Mouse (Mus musculus) layer of hippocampus, postnatal 25 days (tissue): ENCODE results near the gene Ptpn6. TPM values are rescaled to one million over a fixed set of nuclear protein-coding genes. Genes with fewer than 3 reads are reported as not detected.

Source experiments
- DNase-seq, 2 experiments: peaks; one replicate each; pipeline ENCODE4 v3.0.0; 2022; ENCODE audit warnings: mixed read lengths in 2 of 2, low spot score in 1 of 2; ENCODE audit errors: extremely low spot score in 1 of 2
- total RNA-seq, 2 experiments: library from RNA; stranded (reverse); gene quantifications; 2 replicates each; pipeline ENCODE4 v1.2.3; 2021

Ptpn6 gene
- total RNA-seq, 2 experiments from 2014 or later: 2.9 to 4.0 TPM

- DNase-seq: peak; percentile 68 to 76
Observed at GRCm38 (mm10) chr6:124756652-124757350, 18.3 kb upstream of the Ptpn6 start.

DNA sequence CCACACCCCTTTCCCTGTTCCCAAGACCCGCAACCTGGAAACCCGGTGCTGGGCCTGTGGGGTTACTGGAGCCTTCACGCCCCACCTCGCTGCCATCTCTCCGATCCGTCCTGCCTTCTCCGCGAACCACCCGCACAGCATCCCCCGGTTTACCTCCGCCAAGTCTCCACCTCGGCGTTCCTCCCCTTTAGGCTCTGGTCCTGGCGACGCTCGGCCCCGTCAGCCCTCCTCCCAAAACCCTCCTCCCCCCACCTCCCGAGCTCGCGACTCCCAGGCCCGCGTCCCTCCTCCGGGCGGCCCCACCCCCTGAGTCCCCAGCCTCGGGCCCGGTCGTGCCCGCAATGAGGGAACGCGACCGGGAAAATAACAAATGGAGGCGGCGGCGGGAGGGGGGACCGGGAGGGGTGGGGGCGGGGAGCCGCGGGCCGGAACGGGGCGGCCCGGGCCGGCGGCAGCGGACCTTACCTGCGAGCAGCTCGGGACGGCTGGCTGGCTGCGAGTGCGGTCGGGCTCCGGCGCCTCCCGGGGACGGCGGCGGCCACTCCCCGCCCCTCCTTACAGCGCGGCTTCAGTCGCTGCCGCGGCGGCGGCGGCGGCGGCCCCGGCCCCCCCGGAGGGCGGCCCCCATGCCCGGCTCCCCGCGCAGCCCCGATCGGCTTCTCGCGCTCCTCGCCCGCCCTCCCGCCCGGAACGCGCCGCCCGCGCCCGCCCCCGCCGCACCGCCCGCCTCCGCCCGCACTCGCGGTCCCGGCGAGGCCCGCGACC is 17.5 kb upstream of the Ptpn6 start, which contains the start of the genes Gm45234 and Atn1:
TSS of gene Gm45234 (minus strand) at position 191 of the 765 bp plus-strand sequence.
TSS of gene Atn1 (minus strand) at position 694 of the 765 bp plus-strand sequence.
- peak; percentile 32 to 34 for DNase-seq

DNA sequence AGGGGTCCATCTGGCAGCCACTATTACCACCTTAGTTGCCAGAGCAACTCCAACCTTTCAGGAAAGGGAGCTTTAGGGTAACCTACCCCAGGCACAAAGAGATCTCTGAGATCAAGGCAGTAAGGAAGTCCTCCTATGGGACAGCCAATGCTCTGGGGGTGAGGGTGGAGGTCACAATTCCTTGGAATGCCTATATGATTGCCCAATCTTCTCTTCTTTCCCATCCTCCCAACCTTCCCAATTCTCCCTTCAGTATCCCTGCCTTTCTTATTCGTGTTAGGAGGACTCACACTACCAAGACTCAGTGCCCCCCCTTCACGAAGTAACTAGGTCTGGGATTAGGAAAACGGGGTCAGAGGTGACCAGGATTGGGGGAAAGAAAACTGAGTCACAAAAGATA is 16.8 kb upstream of the Ptpn6 start:
- DNase-seq: no peak

DNA sequence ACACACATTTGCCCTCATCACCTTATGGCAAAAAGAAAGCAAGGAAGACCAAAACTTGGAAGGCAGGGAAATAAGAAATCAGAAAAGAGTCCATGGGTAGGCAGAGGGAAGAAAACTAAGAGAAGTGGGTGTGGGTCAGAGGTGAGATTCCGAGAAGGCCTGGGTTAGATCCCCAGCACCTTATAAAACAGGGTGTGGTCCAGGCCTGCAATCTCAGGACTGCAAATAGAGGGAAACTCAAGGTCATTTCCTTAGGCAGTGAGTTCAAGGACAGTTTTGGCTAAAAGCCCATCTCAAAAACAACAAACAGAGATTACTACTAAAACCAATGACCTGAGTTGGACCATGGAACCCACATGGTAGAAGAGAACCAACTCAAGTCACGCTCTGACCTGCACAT is 15.3 kb upstream of the Ptpn6 start:
- no peak for DNase-seq

DNA sequence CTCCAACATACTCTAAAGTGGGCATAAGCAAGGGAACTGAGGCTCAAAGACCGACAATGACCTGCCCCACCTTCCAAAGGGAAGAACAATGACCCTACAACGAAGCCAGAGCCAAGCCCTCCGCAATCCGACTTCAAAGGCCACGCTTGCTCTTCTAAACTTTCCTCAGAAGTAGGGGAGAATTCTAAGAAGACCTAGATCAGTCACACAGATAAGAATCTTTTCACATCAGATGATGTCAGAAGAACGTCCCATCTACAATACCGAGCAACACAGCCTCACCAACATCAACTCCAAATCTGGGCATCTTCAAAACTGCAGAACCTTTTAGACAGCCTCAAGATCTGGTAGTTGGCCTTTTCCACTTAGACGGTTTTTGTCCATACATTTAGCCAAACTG is 11.9 kb upstream of the Ptpn6 start:
- no peak for DNase-seq

DNA sequence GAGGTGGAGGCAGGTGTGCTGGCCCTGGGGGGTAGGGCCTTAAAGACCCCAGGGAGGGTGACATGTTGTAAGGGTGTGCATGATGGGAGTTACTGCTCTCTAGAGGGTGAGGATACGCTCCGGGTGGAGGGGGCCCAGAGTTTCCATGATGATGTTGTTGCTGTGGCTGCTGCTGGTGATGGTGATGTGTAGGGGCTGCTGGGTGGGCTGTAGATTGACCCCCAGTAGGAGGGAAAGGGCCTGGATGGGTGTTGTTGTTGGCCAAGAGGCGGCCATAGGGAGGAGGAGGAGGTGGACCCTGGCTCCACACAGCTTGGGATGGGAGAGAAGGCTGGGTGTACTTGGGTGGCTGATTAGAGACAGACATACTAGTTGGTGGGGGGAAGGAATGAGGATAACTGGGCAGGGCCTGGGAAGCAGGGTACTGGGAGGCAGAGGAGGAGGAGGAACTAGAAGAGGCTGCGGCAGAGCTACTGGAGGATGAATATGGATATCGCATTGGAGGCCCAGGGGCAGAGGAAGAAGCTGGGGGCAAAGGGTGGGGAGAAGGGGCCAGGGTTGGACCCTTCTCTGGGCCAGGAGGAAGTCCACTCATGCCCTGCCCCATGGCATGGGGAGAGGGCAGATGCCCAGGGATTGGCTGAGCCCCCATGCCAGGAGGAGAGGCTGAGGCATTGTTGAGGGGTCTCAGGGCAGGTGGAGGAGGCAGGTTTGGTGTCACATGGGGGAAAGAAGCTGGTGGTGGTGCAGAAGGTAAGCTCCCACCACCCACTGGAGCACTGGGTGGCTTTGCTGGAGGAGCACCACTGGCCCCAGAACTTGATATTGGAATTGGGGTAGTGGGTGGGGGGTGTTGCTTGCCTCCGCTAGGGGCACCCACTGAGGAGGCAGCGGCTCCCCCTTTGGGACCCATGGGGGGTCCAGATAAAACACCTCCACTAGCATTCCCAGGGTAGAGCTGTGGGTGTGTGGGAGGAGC is 8.4 kb upstream of the Ptpn6 start:
- DNase-seq: no peak

DNA sequence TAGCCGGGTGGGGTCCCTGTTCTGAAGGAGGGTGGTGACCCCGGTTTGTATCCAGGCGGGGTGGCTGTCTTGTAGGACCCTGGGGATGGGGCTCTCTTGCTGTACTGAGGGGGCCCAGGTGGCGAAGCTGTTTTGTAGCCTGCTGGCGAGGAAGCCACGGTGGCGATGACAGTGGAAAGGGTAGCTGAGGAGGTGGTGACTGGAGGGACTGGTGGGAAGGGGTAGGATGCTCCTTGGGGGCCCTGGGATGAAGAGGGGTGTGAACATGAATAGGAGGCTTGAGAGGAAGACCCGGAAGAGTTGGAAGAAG is 7.7 kb upstream of the Ptpn6 start:
- peak in 1 of 2 experiments; percentile 24 for DNase-seq

DNA sequence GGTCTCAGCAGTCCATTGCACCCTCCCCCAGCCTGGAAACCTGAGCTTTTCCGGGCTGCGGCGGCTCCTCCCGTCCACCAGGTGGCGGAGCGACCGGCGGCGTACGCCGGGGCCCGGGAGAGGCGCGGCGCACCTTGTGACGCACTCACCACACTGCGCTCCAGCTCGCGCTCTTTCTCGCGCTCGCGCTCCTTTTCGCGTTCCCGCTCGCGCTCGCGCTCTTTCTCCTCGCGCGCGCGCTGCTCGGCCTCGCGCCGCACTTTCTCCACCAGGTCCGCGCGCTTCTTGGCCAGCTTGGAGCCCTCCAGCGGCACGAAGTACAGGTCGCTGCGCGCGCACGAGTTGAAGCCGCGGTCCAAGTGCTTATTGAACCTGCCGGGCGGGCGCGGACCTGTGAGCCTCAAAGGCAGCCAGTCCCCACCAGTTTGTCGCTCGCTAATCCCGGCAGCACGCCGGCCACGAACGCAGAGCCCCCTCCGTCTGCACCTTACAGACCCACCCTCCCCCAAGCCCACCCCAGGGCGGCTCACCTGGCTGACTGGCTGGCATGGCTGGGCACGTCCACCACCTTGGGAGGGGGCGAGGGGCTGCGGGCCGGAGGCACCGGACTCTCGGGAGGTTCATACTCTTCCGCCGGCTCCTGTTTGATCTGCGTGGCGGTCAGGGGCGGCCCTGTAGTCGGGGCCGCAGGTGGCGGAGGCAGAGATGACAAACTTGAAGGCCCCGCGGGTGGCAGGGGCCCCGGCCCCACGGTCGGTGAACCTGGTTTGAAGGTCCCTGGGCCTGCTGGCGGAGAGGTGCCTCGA is 7.2 kb upstream of the Ptpn6 start:
- peak; percentile 89 to 90 for DNase-seq

DNA sequence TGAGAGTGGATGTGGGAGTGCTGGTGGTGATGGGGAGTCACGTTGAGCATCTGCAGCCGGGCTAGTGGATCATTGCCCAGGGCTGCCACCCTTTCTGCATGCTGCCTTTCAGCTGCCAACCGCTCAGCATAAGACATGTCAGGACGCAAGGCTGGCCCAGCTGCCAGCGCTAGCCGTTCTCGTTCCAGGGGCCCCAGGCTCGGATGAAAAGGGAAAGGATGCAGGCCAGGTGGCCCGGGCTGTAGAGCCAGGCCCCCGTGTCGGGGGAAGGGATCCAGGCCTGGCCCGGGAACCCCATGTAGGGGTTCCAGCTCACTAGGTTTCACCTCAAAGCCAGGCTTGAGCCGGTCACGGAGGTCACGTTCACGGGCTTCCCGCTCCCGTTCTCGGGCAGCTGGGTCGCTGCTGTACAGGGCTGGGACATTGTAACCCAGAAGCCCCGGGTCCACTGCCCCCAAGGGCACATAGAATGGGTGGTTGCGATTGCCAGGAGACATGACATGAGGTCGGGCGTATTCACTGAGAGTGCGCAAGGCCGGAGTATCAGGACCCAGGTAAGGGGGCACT is 6.3 kb upstream of the Ptpn6 start:
- DNase-seq: no peak

DNA sequence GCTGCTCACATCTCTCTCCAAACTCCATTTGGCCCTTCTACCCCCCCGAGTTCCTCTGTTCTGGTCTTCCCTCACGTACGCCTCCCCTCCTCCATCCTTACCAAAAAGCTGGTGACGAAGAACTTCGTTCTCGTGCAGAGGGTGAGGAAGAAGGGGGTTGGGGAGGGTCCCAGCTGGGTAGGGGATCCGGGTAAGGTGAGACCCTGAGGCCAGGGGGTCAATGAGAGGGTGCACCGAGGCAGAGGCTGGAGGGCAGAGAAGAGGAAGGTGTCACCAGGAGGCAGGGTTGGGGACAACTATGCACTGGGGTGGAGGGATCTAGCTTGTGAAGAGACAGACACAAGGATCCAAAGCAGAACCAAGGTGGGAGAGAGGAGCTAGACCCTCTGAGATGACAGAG is 5.1 kb upstream of the Ptpn6 start:
- no peak for DNase-seq

DNA sequence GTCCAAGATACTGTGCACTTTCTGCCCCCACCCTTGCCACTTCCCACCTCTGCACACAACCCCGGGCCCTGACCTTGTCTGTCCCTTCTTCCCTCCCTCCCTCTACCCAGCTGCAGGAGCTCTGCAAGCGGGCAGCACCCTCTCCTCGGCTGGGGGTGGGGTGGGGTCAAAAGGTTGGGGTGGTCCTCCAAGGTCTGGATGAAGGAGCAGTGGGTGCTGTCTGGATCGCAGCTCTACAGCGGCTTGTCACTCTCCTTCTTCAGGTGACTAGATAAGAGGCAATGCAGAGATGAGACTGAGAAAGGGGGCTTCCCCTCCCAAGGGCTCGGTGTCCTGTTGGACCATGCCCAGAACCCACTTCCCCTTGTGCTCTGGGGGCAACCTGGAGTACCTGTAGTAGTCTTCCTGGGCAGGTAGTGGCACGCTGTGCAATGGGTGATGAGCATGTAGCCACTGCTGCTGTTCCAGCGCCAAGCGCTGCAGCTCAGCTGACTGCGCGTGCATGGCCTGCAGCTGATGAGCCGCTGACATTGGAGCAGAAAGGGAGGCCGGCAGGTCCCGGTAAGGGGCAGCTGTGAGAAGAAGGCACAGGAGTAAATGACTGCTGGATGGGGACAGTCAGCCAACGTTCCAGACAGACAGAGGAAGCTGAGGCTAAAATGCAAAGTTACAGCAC is 4.5 kb upstream of the Ptpn6 start:
- DNase-seq: no peak

DNA sequence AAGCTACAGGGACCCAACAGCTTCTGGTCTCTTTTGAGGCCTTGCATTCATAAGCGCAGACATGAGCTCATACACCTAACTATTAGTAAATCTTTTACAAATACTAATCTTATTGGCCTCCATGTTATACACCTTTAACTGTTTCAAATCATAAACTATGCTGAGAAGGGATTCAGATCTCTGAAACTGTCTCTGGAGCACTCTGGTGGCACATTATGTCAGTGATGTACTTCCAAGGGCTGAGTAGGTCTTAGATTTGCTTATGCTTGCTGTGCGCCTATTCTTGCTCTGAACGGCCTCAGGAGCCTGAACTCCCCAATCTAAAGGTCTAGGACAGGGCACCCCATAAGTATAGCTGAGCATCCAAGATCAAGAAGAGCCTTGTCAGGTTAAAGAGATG is 3.3 kb upstream of the Ptpn6 start:
- DNase-seq: no peak

- DNase-seq: peak; percentile 70 to 86
Observed at GRCm38 (mm10) chr6:124740888-124741761, 2.6 kb upstream of the Ptpn6 start, which contains the start of gene Grcc10. Gene Grcc10 (minus strand): TSS chr6:124741374.

- no peak for DNase-seq
Observed at GRCm38 (mm10) chr6:124740211-124740887, 1.8 kb upstream of the Ptpn6 start.

GRCm38 (mm10) chr6:124739231-124739796 is 800 bp upstream of the Ptpn6 start:
- DNase-seq: no peak

DNA sequence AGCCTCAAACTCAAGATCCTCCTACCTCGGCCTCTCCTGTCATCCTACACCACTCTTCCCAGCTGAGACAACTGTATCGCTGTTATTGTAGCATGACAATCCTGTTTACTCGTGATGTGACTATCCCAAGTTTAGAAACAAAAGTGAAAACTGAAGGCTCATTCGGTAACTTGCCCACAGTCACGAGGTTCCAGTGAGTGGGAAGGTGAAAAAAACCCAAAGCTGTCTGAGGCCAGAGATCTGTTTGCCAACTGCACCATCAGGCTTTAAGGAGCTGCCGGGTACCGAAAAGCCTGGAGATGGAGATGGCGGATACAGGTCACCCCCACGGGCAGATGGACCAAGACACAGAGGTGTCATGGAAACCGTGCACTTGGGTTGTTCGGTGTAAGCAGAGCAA is 1.5 kb downstream of the Ptpn6 start:
- no peak for DNase-seq

DNA sequence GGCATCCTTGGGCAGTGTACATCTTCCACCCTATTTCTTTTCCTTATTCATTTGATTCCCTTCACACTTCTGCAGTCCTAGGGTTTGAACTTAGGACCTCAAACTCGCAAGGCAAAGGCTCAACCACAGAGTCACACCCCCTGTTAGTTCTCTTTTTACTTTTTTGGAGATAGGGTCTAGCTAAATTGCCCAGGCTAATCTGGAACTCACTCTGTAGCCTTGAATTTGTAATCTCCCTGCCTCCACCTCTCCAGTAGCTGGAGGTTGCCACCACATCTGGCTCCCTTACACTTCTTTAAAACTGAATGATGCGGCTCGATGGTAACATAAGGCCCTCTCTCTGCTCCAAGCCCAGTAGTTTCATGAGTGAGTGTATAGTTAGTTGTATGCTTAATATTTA is 4.1 kb downstream of the Ptpn6 start:
- DNase-seq: no peak
